Mouse (Mus musculus): Measurements from ENCODE around the gene B4galt5.

GRCm38 (mm10) chr2:167354046-167354445 is 5.1 kb upstream of the B4galt5 start:
- TF ChIP-seq CTCF (IDR thresholded peaks at IDR 0.05; ENCODE audit: low read depth) (no peak), EP300 (IDR thresholded peaks at IDR 0.05; ENCODE audit: low read depth) (no peak)
